Mouse (Mus musculus) cerebellum, adult 18-20 months (tissue): Measurements from ENCODE around the gene Tmem170b.

Experiments used
- DNase-seq, 2 experiments: peaks; one replicate each; pipeline ENCODE4 v3.0.0; 2021

The Tmem170b gene

GRCm38 (mm10) chr13:41605099-41606010 lies at the start of gene Tmem170b:
TSS of gene Tmem170b (plus strand) at chr13:41605907.
- DNase-seq: peak; percentile 96 to 99

- no peak for DNase-seq
Observed at GRCm38 (mm10) chr13:41561024-41561423, 44.7 kb upstream of the Tmem170b start.

DNA sequence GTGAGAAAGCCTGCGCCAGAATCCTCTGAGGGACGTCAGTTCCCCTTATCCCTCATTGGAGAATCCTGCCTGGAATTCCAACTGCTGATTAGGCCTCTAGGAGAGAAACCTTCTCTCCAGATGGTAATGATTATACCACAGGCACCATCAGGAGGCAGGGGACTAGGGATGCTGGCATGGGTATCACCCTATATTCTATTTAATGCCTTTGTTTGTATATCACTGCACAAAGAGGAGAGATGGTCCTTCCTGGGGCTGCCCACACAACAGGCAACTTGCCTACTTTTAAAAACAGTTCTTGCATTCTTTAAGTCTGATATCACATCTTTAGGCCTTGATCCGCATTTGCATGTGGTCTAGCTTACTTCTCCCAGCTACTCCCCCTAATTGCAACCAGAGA lies 37.3 kb upstream of the Tmem170b start:
- no peak for DNase-seq

GRCm38 (mm10) chr13:41568926-41569325 lies 36.8 kb upstream of the Tmem170b start:
- DNase-seq: no peak

DNA sequence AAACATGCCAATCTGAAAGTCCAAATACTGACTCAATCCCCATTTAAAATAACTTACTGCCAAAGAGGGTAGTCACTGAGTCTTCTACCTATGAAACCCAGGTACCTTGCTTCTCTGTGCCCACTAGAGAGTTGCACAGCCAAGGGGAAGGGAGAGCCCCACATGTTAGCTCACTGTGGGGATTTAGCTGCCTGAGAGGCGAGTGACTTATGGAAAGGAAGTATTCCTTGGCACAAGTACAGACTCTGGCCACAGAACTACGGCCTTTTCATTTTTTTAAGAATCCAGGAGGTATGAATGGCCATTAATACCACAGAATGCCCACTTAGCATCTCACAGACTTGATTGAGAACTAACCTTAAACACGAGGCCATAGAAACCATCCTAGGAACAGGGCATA lies 35.9 kb upstream of the Tmem170b start:
- DNase-seq: no peak

DNA sequence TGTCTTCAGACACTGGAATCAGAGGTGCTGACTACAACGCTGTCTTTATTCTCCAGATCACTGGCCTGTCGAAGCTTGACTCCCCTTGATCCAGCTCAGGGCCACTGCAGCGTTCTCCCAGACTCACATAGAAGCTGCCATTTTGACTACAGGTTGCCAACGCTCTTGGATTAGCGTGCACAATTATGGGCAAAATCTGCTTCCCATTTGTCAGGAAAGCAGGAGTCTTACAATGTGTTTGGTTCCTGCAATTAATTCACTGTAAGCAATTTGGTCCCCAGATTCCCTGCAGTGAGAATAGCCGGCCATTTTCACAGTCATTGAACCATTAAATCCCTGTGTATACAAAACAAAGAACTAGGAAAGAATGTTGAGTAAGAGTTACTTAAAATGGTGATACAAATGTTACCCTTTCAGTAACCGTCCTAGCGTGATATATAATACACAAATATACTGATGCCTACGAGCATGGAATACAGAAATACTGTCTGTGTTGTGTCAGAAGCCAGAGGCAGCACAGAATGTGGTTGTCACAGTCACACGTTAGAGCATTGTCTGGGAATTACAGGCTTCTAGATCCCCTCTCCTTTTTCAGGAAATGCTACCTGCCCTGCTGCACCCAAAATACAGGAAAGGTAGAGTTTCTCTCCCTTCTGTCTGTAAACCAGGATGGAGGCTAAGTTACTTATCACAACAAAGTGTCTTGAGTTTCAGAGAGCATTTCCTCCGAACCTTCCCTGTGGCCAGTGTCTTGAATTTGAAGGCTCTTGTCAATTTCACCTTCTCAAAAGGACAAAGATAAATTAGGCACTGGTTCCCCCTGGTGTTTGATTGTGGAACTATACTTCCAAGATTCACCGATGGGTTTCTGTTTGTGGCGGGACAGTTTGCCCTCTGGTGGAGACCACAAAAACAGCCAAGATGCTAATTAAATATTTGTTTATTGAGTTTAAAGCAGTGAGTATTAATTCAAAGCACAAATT lies 34.0 kb upstream of the Tmem170b start:
- peak; percentile 77 to 81 for DNase-seq

DNA sequence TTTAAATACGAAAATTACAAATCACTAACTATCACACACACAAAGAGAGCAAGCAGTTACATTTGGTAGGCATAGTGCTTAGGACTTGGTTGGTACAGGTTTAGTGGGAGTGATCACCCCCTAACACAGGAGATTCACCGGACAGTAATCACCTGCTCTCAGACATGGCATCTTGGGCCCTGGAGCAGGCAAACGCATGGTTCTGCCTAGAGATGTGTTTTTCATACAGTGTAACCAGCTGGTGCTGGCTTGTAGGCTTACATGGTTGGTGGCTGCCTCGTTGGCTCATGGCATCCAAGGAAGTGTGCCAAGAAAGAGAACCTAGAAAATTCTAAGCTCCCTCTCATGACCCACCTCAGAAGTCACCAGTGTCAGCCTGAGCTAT lies 33.4 kb upstream of the Tmem170b start:
- DNase-seq: no peak

GRCm38 (mm10) chr13:41573126-41573846 lies 32.4 kb upstream of the Tmem170b start:
- no peak for DNase-seq

DNA sequence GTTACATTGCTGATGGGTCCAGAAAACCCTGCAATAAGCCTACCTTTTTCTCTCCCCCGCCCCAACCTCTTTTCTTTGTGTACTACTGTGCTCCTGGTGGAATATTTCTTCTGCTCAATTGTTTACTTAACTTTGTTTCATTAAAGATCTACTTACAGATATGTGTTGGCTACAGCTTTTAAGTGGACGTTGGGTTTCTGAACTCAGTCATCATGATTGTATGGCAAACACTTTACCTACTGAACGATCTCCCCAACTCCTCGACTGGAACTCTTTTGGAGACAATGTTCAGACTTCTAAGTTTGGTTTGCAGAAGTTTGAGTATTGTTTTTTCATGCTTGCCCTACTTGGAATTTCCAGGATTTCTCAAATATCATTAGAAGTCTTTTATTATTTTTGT lies 24.6 kb upstream of the Tmem170b start:
- no peak for DNase-seq

- no peak for DNase-seq
Observed at GRCm38 (mm10) chr13:41583666-41584357, 21.9 kb upstream of the Tmem170b start.

DNA sequence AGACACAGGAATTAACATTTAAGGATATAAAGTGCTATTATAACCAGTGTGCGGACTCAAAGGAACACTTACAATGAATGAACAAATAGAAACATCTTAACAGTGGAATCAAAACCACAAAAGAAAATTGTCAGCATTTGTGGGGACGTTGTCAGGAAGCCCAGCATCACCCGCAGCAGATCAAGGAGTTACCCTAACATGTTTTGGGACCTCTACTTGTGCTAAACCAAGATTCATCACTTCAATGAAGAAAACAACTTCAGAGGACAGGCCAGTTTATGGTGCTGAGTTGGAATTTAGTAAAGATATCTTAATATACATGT lies 21.4 kb upstream of the Tmem170b start:
- DNase-seq: no peak

GRCm38 (mm10) chr13:41584896-41585295 lies 20.8 kb upstream of the Tmem170b start:
- DNase-seq: no peak

GRCm38 (mm10) chr13:41596678-41597077 lies 9.0 kb upstream of the Tmem170b start:
- DNase-seq: no peak

- DNase-seq: no peak
Observed at GRCm38 (mm10) chr13:41599977-41600376, 5.7 kb upstream of the Tmem170b start.

DNA sequence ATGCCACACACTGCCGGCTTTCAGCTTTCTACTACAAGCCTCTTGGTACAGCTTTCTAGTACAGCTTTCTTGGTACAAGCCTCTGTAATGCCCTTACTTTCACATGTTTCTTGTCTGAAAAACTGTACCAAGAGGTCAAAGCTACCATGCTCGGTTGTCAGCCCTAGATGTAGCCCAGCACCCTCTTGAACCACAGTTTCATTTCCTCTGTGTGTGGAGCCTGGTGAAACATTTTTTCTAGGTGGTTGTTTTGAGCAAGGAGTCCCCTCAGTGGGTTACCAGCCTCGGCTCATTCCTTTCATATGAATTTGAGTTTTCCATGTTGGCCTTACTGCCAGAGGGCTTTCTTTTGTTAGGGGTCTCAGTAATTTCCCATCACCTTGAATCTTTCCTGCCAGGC lies 4.7 kb upstream of the Tmem170b start:
- no peak for DNase-seq

GRCm38 (mm10) chr13:41603921-41604466 lies 1.7 kb upstream of the Tmem170b start:
- DNase-seq: no peak

GRCm38 (mm10) chr13:41606081-41607000 lies 634 bp downstream of the Tmem170b start:
- DNase-seq: peak; percentile 62 to 77

- DNase-seq: no peak
Observed at GRCm38 (mm10) chr13:41607589-41607988, 1.9 kb downstream of the Tmem170b start.

- DNase-seq: no peak
Observed at GRCm38 (mm10) chr13:41608559-41608958, 2.9 kb downstream of the Tmem170b start.

GRCm38 (mm10) chr13:41611046-41611445 lies 5.3 kb downstream of the Tmem170b start:
- DNase-seq: no peak

DNA sequence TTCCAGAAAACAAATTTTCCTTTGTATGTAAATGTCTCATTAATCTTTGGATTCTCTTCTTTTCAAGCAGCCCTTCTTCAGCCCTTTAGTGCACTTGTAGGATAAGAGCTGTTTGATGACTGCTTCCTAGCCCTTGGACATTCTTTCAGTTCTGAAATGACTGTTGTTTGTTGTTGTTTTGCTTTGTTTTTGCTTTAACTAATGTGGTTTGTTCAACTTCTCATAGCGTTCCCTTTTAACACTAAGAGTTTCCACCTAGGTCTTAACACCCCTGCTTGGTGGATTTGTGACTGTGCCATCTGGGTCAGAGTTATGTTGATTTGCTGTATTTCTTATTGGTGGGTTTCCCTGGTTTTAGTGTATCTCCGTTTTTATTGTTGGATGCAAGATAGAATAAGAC lies 8.8 kb downstream of the Tmem170b start:
- DNase-seq: no peak
